Mouse (Mus musculus): Measurements from ENCODE around the gene Msi2.

Msi2 gene

DNA sequence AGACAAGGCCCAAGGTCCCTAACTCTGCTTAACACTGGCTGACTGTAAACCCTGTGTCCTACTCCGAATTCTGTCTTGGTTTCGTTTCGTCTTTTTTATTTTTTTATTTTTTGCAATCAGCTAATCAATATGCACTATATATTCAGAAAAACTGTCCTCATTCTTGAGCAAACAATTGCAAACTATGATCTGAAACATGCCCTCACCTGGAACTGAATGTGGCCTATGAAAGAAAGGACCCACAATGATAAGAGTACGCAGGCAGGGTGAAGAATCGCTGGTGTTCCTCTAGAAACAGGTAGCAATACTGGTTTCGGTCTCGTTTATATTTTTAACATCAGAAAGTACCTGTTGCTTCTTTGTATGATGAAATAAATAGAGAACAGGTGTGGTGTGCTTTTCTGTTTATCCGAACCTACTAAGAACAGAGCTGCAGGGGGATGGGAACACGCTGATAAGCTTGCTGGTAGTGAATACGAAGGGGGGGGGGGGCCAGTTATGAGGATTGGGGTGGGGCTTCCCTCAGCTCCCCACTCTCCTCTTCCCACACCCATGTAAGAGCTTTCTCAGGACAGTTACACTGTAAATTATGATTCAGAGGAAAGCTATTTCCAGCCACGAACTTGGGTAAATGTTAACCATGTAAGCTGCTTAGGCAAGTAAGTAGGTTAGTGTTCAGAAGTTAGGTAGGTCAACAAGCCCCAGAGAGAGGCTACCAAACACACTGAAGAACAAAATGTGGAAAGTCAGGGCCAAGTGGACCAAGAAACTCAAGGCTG lies 103.6 kb downstream of the Msi2 start:
- no peak for DNase-seq (ENCODE audit: low read depth, low spot score)

DNA sequence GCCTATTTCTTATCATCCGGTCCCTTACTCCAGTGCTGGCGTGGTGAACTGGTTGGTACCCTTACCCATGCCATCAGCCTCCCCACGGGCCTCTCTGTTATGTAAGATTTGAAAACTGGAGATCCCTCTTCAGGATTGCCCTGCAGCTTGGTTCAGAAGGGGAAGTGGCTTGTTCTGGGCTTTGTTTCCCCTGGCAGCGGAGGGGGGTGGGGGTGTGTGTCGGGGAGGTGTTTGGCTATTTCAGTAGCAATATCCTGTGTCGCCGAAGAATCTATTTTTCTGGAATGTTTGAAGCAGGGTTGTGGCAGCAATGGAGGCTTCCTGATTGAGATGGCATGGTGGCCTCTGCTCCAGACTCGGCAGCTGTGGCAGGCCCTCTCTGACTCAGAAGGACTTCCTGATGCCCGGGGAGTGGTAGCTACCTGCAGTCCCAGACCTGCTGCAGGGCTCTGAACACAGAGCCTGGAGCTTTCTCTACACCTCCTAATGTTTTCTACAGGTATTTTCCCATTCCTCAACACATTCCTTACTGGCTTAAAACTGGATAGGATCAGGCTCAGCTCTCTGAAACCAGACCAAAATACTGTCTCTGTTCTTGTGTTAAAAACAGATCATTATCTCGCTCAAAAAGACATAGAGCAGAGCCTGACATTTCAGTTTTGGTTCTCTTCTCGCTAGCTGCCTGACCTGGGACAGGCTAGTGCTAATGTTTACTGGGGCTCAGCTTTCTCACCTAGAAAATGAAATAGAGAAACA lies 104.4 kb downstream of the Msi2 start:
- no peak for DNase-seq (ENCODE audit: low read depth, low spot score)

DNA sequence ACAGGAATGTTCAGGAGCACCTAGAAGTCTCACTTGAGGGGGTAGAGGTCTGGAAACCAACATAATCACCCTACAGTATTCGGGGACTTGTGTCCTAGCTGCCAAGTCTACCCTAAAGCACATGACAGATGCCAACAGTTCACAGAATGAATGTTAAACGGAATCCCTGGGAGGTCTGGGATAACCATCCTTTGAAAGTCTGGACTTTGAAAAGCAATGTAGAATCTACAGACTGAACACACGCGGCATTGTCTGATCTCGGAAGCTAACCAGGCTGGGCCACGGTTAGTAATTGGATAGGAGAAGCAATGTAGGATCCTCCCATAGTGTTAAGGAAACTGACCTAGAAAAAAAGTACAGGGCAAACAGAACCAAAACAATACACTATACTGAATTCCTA lies 105.3 kb downstream of the Msi2 start:
- no peak for DNase-seq (ENCODE audit: low read depth, low spot score)

DNA sequence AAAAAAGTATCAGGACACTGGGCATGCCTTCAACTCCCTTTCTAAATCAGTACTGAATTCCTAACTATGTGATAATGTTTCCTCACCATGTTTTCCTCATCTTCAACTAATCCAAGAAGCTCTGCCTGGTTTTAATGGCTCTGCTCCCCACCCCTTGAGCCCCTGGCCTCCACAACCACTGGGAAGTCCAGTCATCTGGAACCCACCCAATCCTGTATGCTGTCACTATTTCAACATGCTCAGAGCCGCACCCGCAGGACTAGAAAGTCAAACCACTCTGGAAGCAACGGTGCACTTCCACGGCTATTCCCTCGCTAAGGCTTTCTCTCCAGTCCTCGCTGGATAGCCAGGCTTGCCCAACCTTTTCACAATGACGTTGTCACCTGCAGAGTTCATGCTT lies 106.2 kb downstream of the Msi2 start:
- no peak for DNase-seq (ENCODE audit: low read depth, low spot score)

DNA sequence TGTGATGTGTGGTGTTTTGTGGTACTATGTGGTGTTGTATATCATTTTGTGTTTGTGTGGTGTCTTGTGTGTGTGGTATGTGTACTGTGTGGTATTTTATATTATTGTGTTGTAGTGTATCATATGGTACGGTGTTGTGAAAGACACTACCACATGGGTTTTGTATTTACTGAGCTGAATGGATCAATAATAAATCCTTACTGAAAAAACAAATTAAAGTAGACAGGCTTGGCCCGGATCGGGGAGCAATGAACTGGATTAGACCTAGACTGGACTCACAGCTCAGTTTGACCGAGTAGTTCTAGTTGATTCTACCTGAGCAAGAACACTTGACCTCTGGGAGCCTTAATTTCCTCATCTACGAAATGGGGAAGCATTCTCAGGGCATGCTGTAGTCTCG lies 107.5 kb downstream of the Msi2 start:
- DNase-seq (ENCODE audit: low read depth, low spot score) = no peak

DNA sequence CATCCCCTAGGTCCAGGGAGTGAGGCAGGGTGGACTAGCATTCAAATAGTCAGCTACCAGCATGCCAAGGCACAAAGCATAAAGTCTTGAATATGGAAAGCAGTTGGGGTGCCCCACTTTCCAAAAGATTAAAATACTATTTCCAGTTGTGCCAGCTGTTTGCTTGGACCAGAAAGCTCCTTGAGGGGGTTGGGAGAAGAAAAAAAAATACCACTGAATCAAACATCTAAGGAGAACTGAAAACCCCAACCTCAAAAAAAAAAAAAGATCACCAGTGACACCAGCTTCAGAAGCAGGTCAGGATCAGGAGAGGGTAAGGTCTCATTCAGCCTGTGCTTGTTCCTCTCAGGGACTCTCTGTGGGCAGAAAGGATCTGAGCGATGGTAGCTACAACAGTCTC lies 108.2 kb downstream of the Msi2 start:
- no peak for DNase-seq (ENCODE audit: low read depth, low spot score)

DNA sequence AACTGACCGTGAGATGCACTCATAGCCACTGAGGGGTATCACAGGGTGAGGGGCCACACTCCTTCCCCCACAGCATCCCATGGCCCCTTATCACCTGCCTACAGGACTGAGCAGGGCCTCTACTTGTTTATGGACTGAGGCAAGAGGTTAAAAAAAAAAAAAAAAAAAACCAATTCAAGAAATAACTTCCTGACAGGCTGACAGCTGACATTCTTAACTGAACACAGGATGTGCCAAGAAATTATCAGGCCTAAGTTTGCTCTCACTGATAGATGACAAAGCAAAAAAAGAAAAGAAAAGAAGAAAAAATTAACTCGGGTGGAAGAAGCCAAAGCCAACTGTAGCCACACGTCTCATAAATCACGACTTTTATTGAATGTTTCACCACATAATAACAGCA lies 109.7 kb downstream of the Msi2 start:
- DNase-seq (ENCODE audit: low read depth, low spot score) = no peak

DNA sequence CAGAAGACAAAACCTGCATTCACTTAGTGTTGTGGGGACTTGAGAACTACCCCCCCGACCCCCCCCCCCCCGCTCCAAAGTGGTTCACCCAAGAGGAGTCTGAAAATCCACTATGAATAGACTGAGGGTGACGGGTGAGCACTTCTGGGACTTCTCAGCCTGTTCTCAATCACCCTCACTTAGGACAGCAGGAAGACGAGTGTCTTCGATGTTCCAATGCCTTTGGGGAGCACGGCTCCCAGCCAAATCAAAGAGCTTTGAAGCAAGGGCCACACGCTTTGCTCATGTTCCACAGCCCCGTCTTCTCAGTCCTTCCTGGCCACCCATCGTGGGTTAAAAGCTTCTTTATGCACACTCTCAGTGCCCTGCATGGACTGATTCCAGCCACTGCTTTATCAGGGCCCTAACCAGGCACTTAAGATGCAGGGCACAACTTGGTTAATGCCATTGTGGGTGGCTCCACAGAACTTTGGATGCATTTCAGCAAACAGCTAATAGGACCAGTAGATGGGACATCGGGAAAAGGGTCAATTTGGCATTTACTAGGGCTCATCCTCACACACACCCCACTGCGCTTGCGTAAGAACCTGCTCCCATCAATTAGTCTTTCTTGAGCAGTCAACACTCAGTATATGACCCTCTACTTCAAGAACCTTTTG lies 110.5 kb downstream of the Msi2 start:
- no peak for DNase-seq (ENCODE audit: low read depth, low spot score)

DNA sequence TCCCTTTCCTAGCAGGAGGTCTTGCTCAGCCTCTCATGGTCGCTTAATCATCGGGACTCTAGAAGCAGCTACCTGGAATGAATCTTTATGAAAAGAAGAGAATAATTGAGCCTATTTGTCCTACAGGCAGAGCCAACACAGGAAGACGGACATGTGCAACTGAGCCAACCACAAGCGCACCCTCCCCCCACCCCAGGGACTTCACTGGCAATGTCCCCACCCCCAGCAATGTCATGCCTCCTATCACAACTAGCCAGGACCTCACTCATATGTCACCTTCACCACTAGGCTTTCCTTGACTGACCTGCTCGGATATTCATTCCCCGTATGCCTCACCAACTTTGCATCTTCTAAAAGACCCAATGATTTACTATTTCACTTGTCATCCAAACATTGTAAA lies 112.5 kb downstream of the Msi2 start:
- no peak for DNase-seq (ENCODE audit: low read depth, low spot score)

DNA sequence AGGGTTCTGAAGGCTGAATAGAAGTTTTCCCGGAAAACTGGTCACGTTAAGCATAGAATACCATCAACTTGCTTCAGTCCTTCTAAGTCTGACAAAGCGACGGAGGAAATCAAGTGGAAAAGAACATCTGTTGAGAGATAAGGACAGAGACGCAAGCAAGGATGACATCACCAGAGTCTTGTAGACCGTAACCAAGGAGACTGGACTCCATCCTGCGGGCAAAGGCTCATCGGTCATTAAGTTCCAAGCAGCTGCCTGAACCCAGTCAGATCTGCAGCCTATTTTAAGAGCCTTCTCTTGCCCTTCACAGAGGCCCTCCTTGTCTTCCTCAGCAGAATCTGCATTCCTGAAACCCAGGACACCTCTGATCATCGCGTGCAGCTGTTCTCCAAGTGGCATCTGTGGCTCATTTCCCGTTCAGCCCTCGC lies 113.2 kb downstream of the Msi2 start:
- DNase-seq (ENCODE audit: low read depth, low spot score) = no peak

DNA sequence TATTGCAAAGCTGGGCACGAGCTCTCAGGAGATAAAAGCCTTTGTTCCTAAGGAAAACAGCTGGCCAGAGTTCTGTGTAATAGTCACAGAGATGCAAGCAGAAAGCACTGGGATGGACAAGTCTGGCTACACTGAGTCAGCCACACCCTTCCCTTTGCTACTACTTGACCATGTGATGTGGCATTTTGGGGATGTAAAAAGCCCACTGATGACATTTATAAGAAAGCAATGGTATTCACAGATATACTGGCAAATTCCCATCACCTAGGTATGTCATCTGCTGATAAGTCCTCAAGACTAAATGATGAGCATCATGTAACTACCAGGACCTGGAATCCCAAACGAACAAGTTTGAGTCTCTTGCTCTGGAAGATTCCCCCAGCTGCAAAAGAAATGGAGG lies 113.7 kb downstream of the Msi2 start:
- no peak for DNase-seq (ENCODE audit: low read depth, low spot score)

DNA sequence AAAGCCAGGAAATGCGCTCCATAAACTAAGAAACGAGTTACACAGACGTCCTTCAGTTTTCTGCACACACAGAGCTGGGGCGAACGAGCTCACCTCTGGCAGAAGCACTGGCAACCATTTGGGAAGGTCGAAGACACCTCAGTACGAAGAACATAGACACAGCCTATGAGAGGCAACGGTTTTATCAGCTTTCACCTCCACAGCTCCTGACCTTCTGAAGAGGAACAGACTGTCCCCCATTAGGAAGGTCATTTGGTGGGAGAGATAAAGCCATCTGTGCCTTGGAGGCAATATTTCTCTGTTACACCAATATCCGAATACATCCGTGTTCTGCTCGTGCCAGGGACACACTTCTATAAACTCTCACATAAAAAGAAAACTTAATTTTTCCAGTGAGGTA lies 114.9 kb downstream of the Msi2 start:
- DNase-seq (ENCODE audit: low read depth, low spot score) = no peak

DNA sequence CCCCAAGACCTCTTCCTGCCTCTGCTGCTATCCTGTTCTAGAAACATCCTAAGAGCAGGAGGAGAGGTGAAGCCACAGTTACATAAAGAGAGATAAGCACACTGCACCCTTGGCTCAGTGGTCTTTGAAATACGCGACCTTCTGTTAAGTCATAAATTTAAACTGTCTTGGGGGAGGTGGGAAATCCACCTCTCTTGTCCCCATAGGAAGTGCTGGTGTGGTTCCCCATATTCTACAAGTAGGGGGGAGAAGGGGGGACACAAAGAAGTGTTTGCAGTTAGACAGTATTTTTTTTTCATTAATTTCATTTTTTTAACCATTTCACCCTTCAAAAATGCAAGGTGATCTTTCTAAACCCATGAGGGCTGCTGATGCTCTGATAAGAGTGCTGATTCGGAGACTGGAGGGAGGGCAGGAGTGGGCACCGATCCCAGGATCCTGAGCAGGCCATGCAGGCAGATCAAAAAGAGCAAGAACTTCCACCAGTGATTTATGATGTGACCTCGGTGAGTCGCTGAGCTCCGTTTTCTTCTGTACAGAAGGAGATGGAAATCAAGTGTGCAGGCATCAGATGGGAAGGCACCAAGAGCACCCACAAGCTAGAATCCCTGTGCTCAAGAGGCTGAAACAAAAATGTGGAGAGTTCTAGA lies 115.7 kb downstream of the Msi2 start:
- DNase-seq (ENCODE audit: low read depth, low spot score) = no peak

DNA sequence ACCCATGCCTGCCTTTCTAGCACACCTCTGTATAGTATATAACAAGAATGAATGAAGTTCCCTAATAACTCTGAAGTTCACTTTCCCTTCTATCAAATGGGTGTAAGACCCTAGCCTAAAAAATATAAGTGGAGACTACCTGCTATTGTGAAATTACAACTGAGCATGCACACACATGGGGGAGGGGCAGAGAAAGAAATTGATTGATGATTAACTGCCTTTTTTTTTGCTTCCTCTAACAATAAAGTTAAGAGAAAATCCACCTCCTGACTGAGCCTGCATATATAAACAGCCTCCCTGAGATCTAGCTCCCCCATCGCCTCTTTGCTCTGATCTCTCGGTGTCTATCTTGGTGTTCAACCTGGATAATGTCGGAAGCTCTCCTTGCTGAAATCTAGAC lies 118.1 kb downstream of the Msi2 start:
- no peak for DNase-seq (ENCODE audit: low read depth, low spot score)

DNA sequence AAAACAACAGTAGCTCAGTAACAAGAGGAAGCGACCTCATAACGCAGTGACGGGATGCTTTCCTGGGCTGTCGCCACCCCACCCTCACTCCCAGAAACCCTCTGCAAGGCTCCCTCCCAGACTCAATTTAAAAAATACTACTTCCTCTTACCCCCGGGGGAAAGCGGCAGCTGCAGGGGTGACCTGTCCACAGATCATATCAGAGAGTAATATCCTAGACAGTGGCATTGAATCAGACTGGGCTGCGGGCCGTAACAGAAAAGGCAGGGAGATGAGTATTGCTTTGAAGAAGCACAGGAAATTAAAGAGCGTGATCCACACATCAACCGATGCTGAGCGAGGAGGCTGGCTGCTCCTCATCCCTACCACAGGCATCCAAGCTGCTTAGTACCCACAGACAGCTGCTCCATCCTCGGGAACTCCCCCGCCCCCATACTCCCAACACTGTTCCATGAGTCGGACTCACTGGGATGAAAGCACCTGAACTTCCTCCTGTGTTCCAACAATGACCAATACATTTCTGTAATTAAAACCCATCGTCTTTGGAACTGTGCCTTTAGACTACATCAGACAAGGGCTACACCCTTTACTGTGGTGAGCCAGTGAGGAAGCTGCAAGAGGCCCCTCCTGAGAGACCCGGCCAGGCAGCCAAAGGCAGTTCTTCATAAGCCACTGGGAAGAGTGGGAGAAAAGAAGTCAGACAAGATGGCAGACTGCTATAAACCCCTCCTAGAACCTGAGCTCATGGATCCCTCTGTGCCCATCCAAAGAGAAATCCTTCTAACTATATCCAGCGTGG lies 118.8 kb downstream of the Msi2 start:
- no peak for DNase-seq (ENCODE audit: low read depth, low spot score)

DNA sequence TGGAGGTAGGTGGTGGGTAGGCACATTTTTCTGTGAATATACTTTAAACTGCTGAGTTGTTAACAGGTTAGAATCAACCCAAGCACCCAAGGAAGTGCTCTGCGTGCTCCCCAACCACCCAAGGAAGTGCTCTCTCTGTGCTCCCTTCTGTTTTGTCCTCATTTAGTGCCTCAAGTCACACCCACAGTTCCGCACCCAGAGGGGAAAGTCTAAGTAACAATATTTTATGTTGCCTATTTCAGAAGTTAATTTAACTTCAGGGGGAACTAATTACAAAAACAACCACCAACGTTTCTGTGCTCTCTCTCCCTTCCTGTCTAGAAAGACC lies 119.5 kb downstream of the Msi2 start:
- no peak for DNase-seq (ENCODE audit: low read depth, low spot score)

DNA sequence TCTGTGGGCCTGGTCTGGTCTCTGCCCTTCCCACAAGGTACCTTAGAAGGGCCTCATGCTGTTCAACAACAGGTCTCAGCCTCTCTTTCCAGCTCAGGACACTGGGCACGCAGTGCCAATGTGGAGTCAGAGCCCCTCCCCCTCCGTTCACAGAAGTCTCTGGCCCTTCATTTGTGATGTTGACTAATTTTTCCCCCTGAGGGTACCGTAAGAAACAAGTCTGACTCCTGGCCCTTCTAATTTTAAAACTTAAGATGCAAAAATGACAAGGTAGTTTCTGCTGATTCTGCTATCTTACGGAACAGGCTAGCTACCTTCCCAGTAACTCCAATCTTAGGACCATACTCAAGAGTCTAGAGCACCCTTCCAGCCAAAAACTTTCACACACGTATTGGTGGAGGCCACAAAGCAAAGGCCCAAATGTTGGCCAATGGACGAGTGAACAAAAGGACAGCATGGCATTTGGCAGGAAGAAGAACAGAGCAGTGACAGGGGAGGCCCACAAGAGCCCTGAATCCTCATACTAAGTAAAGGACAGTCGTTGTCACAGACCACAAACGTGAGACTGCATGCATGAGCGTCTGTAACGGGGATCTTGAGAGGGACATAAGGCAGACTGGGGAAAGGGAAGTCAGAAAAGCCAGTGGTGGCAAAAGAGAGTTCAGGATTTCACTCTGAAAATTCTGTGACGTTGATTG lies 120.0 kb downstream of the Msi2 start:
- DNase-seq (ENCODE audit: low read depth, low spot score) = no peak

DNA sequence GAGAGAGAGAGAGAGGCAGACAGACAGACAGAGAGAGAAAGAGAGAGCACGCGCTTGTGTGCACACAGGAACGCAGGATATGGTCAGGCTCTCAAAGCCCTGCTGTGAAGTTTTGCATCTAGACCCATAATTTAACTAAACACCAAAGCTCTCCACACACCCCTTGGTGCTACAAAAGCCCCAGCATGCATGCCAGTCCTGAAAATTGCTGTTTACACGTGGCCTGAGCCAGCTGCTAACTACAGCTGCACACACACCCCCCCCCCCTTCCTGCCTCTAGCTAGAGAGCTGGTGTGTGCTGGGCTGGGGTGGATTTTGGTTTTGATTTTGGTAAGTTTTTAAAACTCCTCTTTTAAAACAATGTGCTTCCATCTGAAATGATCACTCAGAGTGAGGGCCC lies 122.7 kb downstream of the Msi2 start:
- no peak for DNase-seq (ENCODE audit: low read depth, low spot score)

DNA sequence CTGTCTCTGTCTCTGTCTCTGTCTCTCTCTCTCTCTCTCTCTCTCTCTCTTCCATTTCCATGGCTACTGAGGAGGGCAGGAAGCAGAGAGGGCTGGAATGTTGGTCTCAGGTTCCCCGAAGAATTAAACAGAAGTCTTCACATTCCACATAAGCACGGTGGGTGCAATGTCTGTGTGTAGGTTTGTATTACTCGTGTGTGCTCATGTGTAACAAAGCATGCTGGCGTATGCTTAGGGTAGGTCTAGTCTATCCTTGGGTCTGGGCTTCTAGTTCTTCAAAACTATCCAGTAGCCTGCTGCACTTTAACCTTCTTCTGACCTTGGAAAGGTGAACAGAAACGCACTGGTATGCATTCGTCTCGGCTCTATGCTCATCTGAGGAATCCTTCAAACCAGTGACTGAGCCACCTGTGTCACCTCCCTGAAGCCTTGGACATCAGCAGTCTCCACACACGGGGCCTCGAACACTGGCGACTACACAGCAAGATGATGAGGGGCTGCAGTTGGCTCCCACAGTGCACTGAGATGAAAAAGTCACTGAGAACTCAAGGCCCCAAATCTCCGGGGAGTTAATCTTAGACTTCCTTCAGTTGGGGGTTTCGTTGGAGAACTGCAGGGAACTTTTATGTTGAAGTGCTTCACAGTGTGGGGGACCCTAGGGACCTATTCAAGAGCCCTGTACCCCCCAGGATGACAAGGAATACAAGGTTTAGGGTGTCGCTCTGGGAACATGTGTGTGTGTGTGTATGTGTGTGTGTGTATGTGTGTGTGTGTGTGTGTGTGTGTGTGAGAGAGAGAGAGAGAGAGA lies 123.3 kb downstream of the Msi2 start:
- DNase-seq (ENCODE audit: low read depth, low spot score) = no peak

DNA sequence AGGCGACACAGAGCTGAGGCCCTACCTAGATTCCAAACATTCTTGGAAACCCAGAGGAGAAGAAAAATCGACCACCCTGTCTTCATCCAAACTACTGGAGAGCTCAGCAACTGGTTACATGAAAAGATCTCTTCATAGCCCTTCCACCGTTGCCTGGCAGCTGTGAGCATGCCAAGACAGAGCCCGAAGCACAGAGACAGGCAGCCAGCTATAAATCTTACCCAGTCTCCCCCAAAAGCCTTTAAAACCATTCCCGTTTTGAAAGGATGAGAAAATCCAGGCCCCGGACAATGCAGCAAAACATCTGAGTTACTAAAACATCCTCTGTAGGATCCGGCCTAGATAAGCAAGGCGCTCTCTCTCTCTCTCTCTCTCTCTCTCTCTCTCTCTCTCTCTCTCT lies 124.3 kb downstream of the Msi2 start:
- DNase-seq (ENCODE audit: low read depth, low spot score) = no peak
